Mouse (Mus musculus): ENCODE results near the gene Sytl3. TPM values are rescaled to one million over a fixed set of nuclear protein-coding genes. Genes with fewer than 3 reads are reported as not detected.

Gene Sytl3
- polyA plus RNA-seq, 1 experiment from 2014 or later, result 0.42 TPM

Other genes starting within 250 kb of the Sytl3 start
- gene Dynlt1b, start 229.0 kb upstream of the Sytl3 start, polyA plus RNA-seq (2015; fragmentation: Nextera tagmentation; extraction: Ambion mirVana), result 351 and 375 TPM in 2 replicates
- gene Dynlt1c, start 57.4 kb upstream of the Sytl3 start, polyA plus RNA-seq (2015; fragmentation: Nextera tagmentation; extraction: Ambion mirVana), result 30.7 and 35.0 TPM in 2 replicates
- gene Dynlt1f, start 3.2 kb upstream of the Sytl3 start, polyA plus RNA-seq (2015; fragmentation: Nextera tagmentation; extraction: Ambion mirVana), result 163 and 172 TPM in 2 replicates
- gene Ezr, start 123.7 kb downstream of the Sytl3 start, polyA plus RNA-seq (2015; fragmentation: Nextera tagmentation; extraction: Ambion mirVana), result 114 and 115 TPM in 2 replicates

Data from limb, embryonic 15.5 days (tissue).